Mouse (Mus musculus) layer of hippocampus, postnatal 25 days (tissue): Measurements from ENCODE around the gene Mgst3. TPM values are rescaled to one million over a fixed set of nuclear protein-coding genes. Genes with fewer than 3 reads are reported as not detected.

ENCODE experiments used
- DNase-seq, 2 experiments: peaks; one replicate each; pipeline ENCODE4 v3.0.0; 2022; ENCODE audit warnings: mixed read lengths in 2 of 2, low spot score in 1 of 2; ENCODE audit errors: extremely low spot score in 1 of 2
- total RNA-seq, 2 experiments: library from RNA; stranded (reverse); gene quantifications; 2 replicates each; pipeline ENCODE4 v1.2.3; 2021

Mgst3 gene
- total RNA-seq, result 10 to 100 TPM; 80.9 to 86.6 TPM

- peak; percentile 95 for DNase-seq
Observed at GRCm38 (mm10) chr1:167393683-167394492, at the start of gene Mgst3. Mgst3 (minus strand) TSS chr1:167393841.

- no peak for DNase-seq
Observed at GRCm38 (mm10) chr1:167438231-167438885, 44.7 kb upstream of the Mgst3 start.

- no peak for DNase-seq
Observed at GRCm38 (mm10) chr1:167437091-167437490, 43.5 kb upstream of the Mgst3 start.

GRCm38 (mm10) chr1:167436186-167436975, 42.7 kb upstream of the Mgst3 start:
- no peak for DNase-seq

- DNase-seq, result no peak
Observed at GRCm38 (mm10) chr1:167434931-167435330, 41.3 kb upstream of the Mgst3 start.

GRCm38 (mm10) chr1:167430976-167431676, 37.5 kb upstream of the Mgst3 start:
- DNase-seq, result no peak

GRCm38 (mm10) chr1:167426681-167427080, 33.0 kb upstream of the Mgst3 start:
- DNase-seq, result no peak

- DNase-seq, result no peak
Observed at GRCm38 (mm10) chr1:167425572-167425971, 31.9 kb upstream of the Mgst3 start.

- DNase-seq, result no peak
Observed at GRCm38 (mm10) chr1:167422501-167423240, 29.0 kb upstream of the Mgst3 start.

GRCm38 (mm10) chr1:167414846-167415245, 21.2 kb upstream of the Mgst3 start:
- DNase-seq, result peak; percentile 62 to 89

GRCm38 (mm10) chr1:167411991-167412715, 18.5 kb upstream of the Mgst3 start:
- DNase-seq, result no peak

GRCm38 (mm10) chr1:167409601-167410000, 16.0 kb upstream of the Mgst3 start:
- DNase-seq, result no peak

- DNase-seq, result no peak
Observed at GRCm38 (mm10) chr1:167405237-167405636, 11.6 kb upstream of the Mgst3 start.

GRCm38 (mm10) chr1:167393281-167393680, 360 bp downstream of the Mgst3 start:
- DNase-seq, result no peak

GRCm38 (mm10) chr1:167392687-167393086, 954 bp downstream of the Mgst3 start:
- DNase-seq, result no peak

- no peak for DNase-seq
Observed at GRCm38 (mm10) chr1:167392031-167392640, 1.5 kb downstream of the Mgst3 start.

- no peak for DNase-seq
Observed at GRCm38 (mm10) chr1:167391241-167391640, 2.4 kb downstream of the Mgst3 start.

GRCm38 (mm10) chr1:167390381-167390780, 3.3 kb downstream of the Mgst3 start:
- DNase-seq, result no peak

- no peak for DNase-seq
Observed at GRCm38 (mm10) chr1:167389584-167389983, 4.1 kb downstream of the Mgst3 start.
